Mouse (Mus musculus) lung, embryonic 15.5 days (tissue): ENCODE data around the gene Olfr357. TPM values are rescaled to one million over a fixed set of nuclear protein-coding genes. Genes with fewer than 3 reads are reported as not detected.

Experiments
- ATAC-seq: fragments of 200-750 bp; cut with Nextera tagmentation; 2 replicates; pipeline ENCODE4 v1.8.0; 2017; ENCODE audit warnings: moderate number of reproducible peaks, borderline replicate concordance; ENCODE audit not compliant: low FRiP score, low TSS enrichment; ENCODE audit errors: extremely low read depth
- H3K27ac ChIP-seq: fragments of 300-500 bp; sonication (generic); 2 replicates; pipeline ENCODE4 v1.5.1; 2015; ENCODE audit warnings: moderate library complexity, mild to moderate bottlenecking, inconsistent platforms
- H3K27me3 ChIP-seq: fragments of 300-500 bp; sonication (generic); 2 replicates; pipeline ENCODE4 v1.6.1; 2015; ENCODE audit warnings: inconsistent platforms
- H3K36me3 ChIP-seq: fragments of 300-500 bp; sonication (generic); 2 replicates; pipeline ENCODE4 v1.6.1; 2015; ENCODE audit warnings: inconsistent platforms
- H3K4me1 ChIP-seq: fragments of 300-500 bp; sonication (generic); 2 replicates; pipeline ENCODE4 v1.6.1; 2015; ENCODE audit warnings: inconsistent platforms
- H3K4me2 ChIP-seq: fragments of 300-500 bp; sonication (generic); 2 replicates; pipeline ENCODE4 v1.6.1; 2015; ENCODE audit warnings: inconsistent platforms, mild to moderate bottlenecking, moderate library complexity
- H3K4me3 ChIP-seq: fragments of 300-500 bp; sonication (generic); 2 replicates; pipeline ENCODE4 v1.5.1; 2015; ENCODE audit warnings: mild to moderate bottlenecking, inconsistent platforms
- H3K9ac ChIP-seq: fragments of 300-500 bp; sonication (generic); 2 replicates; pipeline ENCODE4 v1.6.1; 2015; ENCODE audit warnings: inconsistent platforms
- H3K9me3 ChIP-seq: fragments of 300-500 bp; sonication (generic); 2 replicates; pipeline ENCODE4 v1.6.1; 2016; ENCODE audit warnings: inconsistent platforms
- WGBS: fragments of 180-500 bp; shearing (Covaris S2); methylation state at CpG from one replicate; pipeline ENCODE4 v1.1.7; 2015; 5-methylcytosine and 5-hydroxymethylcytosine counted together
- polyA plus RNA-seq: library from polyadenylated mRNA; unstranded; fragments of >200 nt; fragmentation: Nextera tagmentation; extraction: Ambion mirVana; gene quantifications from 2 replicates; pipeline ENCODE4 v1.2.1, GENCODE M21; 2015

Olfr357 gene
- not detected in 2 replicates for polyA plus RNA-seq

DNA sequence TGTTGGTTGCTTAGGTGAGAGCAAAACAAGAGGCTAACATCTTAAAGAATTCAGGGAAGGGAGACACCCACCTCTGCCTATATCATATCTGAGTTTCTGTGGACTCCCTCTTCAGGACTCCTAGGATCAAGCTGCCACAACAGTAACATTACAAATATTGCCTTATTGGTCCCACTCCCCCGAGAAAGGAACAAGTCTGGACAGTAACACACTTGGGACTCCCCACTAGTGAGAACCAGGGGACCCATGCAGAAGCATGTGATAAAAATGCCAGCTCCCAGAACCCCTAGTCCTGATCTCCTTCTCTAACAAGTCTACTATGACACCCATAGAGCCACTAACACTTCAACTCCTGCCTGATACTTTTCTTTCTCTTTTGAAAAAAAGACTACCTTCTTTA lies at the start of gene Olfr357:
Gene Olfr357 (plus strand): TSS at position 301 of the 400 bp plus-strand sequence.
- no peaks in the 10 kb centered on the region for H3K27me3 ChIP-seq
- no peak for ATAC-seq

DNA sequence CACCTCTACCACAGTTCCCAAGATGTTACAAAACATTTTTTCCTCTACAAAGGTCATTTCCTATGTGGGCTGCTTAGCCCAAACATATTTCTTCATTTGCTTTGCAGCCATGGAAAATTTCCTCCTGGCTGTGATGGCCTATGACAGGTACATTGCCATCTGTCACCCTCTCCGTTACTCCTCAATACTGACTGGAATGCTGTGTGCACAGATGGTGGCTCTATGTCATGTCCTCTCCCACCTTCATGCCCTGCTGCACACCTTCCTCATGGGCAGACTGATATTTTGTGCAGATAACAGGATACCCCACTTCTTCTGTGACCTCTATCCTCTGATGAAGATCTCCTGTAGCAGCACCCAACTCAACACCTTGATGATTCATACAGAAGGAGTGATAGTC lies 3.4 kb downstream of the Olfr357 start:
- no peaks in the 10 kb centered on the region for H3K27me3 ChIP-seq
- H3K9ac ChIP-seq: no peak overlapping the region
- H3K27ac ChIP-seq: no peak overlapping the region
- 84% methylated on average over 1 of the region's 1 CpGs for WGBS
- H3K4me3 ChIP-seq: no peak overlapping the region
- H3K4me1 ChIP-seq: no peaks in the 10 kb centered on the region
- H3K4me2 ChIP-seq: no peak overlapping the region
- no peaks in the 10 kb centered on the region for H3K9me3 ChIP-seq
- no peaks in the 10 kb centered on the region for H3K36me3 ChIP-seq
- no peak for ATAC-seq

More for the DNA sequence above, at the start of gene Olfr357:
- H3K4me3 ChIP-seq: no peak within 1 kb of the TSS
- no peak within 1 kb of the TSS for H3K9ac ChIP-seq
- no peaks in the 10 kb centered on the region for H3K9me3 ChIP-seq
- no peak within 1 kb of the TSS for H3K4me2 ChIP-seq
- H3K4me1 ChIP-seq: no peaks in the 10 kb centered on the region
- H3K27ac ChIP-seq: no peak within 1 kb of the TSS
- WGBS: 42% methylated on average over 1 of the region's 1 CpGs
- H3K36me3 ChIP-seq: no peaks in the 10 kb centered on the region

DNA sequence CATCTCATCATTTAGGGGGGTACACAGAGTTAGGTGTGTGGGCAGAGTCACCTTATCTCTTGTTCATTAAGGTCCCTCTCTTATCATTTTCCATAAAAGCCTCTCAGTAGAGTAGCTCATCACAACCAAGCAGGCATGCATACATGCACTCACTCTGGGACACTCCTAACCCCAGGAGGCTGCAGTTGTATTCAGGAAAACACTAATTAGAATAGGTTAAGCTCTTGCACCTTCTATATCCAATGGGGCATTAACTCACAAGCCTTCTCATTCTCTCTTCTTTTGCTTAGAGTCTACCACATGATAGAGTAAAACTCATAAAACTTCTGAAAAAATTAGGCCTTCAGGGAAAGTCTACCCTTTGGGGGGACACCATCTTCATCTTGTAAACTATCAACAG lies 15.6 kb downstream of the Olfr357 start, which contains the start of gene Olfr358:
Gene Olfr358 (minus strand): TSS at position 101 of the 400 bp plus-strand sequence.
- H3K9ac ChIP-seq: no peak within 1 kb of the TSS
- no peaks in the 10 kb centered on the region for H3K4me1 ChIP-seq
- H3K27me3 ChIP-seq: no peaks in the 10 kb centered on the region
- H3K4me3 ChIP-seq: no peak within 1 kb of the TSS
- no peaks in the 10 kb centered on the region for H3K36me3 ChIP-seq
- no peaks in the 10 kb centered on the region; the same call in 1 of the 2 replicates for H3K9me3 ChIP-seq
- no peak within 1 kb of the TSS for H3K27ac ChIP-seq
- H3K4me2 ChIP-seq: no peak within 1 kb of the TSS
- ATAC-seq: no peak

Other genes starting within 250 kb of the Olfr357 start
- gene Olfr348, start 209.6 kb upstream of the Olfr357 start, polyA plus RNA-seq: not detected in 2 replicates
- gene Olfr50, start 203.3 kb upstream of the Olfr357 start, polyA plus RNA-seq: not detected in 2 replicates
- not detected in 2 replicates for gene Olfr3, start 176.8 kb upstream of the Olfr357 start, polyA plus RNA-seq
- gene Olfr350, start 147.5 kb upstream of the Olfr357 start, polyA plus RNA-seq: not detected in 2 replicates
- gene Olfr351, start 131.2 kb upstream of the Olfr357 start, polyA plus RNA-seq: not detected in 2 replicates
- gene Olfr352, start 125.4 kb upstream of the Olfr357 start, polyA plus RNA-seq: not detected in 2 replicates
- not detected in 2 replicates for gene Olfr353, start 100.9 kb upstream of the Olfr357 start, polyA plus RNA-seq
- gene Olfr354, start 88.1 kb upstream of the Olfr357 start, polyA plus RNA-seq: not detected in 2 replicates
- not detected in 2 replicates for gene Olfr355, start 64.9 kb upstream of the Olfr357 start, polyA plus RNA-seq
- not detected in 2 replicates for gene Olfr356, start 56.7 kb upstream of the Olfr357 start, polyA plus RNA-seq
- gene Olfr358, start 15.5 kb downstream of the Olfr357 start, polyA plus RNA-seq: not detected in 2 replicates
- not detected in 2 replicates for gene Olfr360, start 71.9 kb downstream of the Olfr357 start, polyA plus RNA-seq
- gene Olfr361, start 95.5 kb downstream of the Olfr357 start, polyA plus RNA-seq: not detected in 2 replicates
- not detected in 2 replicates for gene Olfr362, start 124.1 kb downstream of the Olfr357 start, polyA plus RNA-seq
- not detected in 2 replicates for gene Olfr364-ps1, start 145.5 kb downstream of the Olfr357 start, polyA plus RNA-seq
- gene Olfr365, start 194.4 kb downstream of the Olfr357 start, polyA plus RNA-seq: not detected in 2 replicates
- gene Olfr366, start 217.7 kb downstream of the Olfr357 start, polyA plus RNA-seq: not detected in 2 replicates